Mouse (Mus musculus) MEL (cell line): ENCODE measurements around the gene Syt1.

Experiments
- CTCF ChIP-seq, 3 experiments: IDR thresholded peaks in 2 of 3; conservative IDR thresholded peaks in 1 of 3; 2 replicates each; pipeline ENCODE4 v1.5.1; 2011 to 2012; ENCODE audit warnings: low read length in 3 of 3, low read depth in 2 of 3, mild to moderate bottlenecking in 2 of 3, improper control_type of control experiment in 1 of 3, inconsistent platforms in 1 of 3, mixed read lengths in 1 of 3, moderate library complexity in 1 of 3; ENCODE audit not compliant: control insufficient read depth in 1 of 3, insufficient read depth in 1 of 3, poor library complexity in 1 of 3, severe bottlenecking in 1 of 3
- NELFE ChIP-seq: IDR thresholded peaks from 2 replicates; pipeline ENCODE4 v1.6.1; 2011; ENCODE audit warnings: low read depth, low read length, improper control_type of control experiment
- POLR2A ChIP-seq, 2 experiments: IDR thresholded peaks; 2 replicates each; pipeline ENCODE4 v1.6.1; 2011 to 2012; ENCODE audit warnings: low read length in 2 of 2, mild to moderate bottlenecking in 2 of 2, control low read depth in 1 of 2, improper control_type of control experiment in 1 of 2, low read depth in 1 of 2, moderate library complexity in 1 of 2; ENCODE audit not compliant: control insufficient read depth in 1 of 2, insufficient read depth in 1 of 2, poor library complexity in 1 of 2
- ZMIZ1 ChIP-seq: IDR thresholded peaks from 2 replicates; pipeline ENCODE4 v1.6.1; 2012; ENCODE audit warnings: low read depth, mild to moderate bottlenecking, inconsistent platforms, low read length, improper control_type of control experiment, moderate library complexity

- TF ChIP-seq NELFE = no peak
- TF ChIP-seq CTCF (IDR thresholded peaks at IDR 0.05 in 2 of 3, conservative IDR thresholded peaks at IDR 0.05 in 1 of 3; ENCODE audit: control insufficient read depth in 1 of 3, insufficient read depth in 1 of 3, low read depth in 2 of 3, low read length in 3 of 3, poor library complexity in 1 of 3, severe bottlenecking in 1 of 3) = no peak
- TF ChIP-seq POLR2A (IDR thresholded peaks at IDR 0.05; ENCODE audit: control insufficient read depth in 1 of 2, insufficient read depth in 1 of 2, low read depth in 1 of 2, low read length in 2 of 2, poor library complexity in 1 of 2) = no peak
- TF ChIP-seq ZMIZ1 = no peak
Observed at GRCm38 (mm10) chr10:108455204-108455603, 555.6 kb downstream of the Syt1 start.
